Mouse (Mus musculus) monocyte, adult 2 months (primary cell): ENCODE measurements around the gene Hmx2.
A peak's percentile ranks its signal among the peaks of the same experiment; 100 is the strongest.

Experiments used
- DNase-seq, 2 experiments: peaks; one replicate each; pipeline ENCODE4 v3.0.0; 2022; ENCODE audit warnings: low spot score in 2 of 2, low read depth in 1 of 2

Gene Hmx2

DNA sequence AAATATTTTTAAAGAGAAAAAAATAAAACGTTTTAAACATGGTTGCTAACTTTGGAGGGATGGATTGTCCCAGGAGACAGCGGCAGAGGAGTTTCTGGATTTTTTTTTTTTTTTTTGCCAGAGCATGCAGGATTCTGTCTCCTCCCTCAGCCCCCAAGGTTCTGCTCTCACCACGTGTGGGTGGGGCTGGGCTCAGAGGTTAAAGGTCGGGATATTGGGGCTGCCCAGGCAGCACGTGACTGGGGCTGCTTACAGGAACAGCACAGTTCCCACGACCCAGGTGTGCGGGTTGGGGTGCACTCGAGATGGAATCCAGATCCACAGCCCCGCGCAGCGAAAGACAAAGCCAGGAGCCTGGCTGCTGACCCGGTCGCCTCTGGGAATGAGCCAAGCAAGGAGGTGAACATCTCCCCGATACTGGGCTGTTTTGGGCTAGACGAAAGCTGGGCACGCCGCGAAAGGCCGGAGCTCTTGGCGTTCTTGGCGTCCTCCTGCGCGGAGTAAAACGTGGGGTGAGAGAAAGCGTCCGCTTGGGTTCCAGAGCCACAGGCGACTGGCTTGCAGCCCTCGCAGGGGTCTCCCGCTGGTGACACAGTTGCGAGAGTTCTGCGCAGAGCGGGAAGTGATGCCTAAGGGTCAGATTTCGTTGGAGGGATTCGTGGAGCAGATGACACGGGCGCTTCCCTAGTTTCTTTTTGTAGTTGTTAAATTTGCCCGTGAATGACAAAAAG lies 8.1 kb downstream of the Hmx2 start:
- DNase-seq: no peak

DNA sequence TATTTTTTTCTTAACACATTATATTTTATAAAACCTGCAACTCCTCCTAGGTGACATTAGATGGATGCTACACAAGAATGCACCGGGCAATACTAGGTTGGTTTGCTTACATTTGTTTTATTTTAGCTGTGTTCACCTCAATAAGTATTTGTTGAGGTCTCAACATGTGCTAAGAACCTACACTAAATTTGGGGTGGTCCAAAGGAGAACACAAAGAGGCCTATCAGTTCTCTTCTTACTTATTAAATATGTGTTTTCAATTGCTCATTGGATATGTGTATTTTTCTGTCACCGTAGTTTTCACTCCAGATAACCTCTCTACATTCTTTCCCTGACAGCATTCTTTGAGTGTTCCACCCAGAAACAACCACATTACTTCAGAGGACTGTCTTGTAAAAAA lies 9.2 kb downstream of the Hmx2 start:
- no peak for DNase-seq

DNA sequence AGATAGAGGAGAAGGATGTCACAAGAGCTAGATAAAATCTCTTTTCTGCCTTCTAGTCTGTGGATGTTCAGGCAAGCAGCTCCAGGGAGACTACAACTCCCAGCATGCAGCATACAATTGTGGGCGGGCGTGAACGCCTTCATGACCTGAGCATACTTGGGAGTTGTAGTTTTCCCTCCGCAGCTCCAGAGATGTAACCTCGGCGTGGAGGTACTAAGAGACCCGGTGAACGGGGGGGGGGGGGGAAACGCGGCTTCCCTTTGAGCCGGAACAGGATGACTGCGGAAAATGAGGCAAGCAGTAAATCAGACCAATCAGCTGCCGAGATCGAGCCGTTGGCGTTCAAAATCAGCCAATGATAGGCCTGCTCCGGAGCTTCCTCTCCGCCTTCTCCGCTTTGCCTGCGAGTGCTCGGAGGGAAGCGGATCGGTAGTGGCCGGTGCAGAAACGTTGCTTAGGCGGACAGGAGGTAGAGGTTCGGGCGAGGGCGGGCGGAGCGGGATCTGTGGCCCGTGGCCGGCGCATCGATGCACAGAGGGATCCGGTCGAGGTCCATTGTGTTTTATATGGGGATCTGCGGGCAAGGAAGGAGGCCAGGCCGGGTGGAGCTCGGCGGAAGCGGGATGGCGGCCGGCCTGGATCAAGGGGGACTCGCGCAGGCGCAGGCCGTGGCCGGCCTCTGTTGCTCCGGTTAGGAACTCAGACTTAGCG lies 11.6 kb downstream of the Hmx2 start, which contains the start of gene Bub3:
Bub3 (plus strand) TSS at position 237 of the 711 bp plus-strand sequence.
- DNase-seq: peak; percentile 73 to 79

GRCm38 (mm10) chr7:131560697-131561042 lies 12.1 kb downstream of the Hmx2 start:
- no peak for DNase-seq

- no peak for DNase-seq
These were observed 26.7 kb downstream of the Hmx2 start for GRCm38 (mm10) chr7:131575246-131575645.

DNA sequence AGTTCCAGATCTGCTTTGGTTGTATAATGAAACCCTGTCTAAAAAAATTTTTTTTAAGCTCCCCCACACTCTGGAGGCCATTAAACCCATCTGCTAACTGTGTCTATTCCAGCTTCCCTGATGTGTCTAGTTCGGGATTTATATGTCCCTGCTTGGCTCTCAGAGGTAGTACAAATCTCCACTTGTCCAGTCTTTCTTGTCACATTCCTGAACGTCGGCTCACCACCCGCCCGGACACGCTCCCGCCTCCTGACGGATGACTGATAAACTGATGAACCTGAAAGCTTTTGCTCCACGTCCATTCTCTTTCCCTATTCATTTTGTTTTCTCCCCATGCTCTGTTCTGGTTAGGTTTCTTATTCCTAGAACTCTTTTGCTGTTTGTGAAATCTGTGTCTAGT lies 33.6 kb downstream of the Hmx2 start:
- no peak for DNase-seq

DNA sequence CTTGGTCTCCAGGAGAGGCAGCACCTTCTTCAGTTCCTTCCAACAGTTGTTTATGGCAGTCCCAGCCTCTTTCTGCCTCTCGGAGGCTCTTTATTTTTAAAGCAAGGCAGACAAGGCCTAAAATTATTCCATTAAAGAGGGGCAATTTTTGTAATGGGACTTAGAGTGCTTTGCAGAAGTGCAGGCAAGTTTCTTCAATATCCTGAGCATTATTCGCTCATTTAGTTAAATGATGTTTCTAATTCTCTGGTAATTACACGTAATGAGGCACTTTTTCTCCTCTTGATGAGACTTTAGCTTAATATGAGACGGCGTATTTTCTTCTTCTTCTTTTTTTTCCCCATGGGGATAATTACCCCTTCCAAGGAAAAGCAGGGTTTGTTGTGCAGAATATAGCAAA lies 37.0 kb downstream of the Hmx2 start:
- no peak for DNase-seq

DNA sequence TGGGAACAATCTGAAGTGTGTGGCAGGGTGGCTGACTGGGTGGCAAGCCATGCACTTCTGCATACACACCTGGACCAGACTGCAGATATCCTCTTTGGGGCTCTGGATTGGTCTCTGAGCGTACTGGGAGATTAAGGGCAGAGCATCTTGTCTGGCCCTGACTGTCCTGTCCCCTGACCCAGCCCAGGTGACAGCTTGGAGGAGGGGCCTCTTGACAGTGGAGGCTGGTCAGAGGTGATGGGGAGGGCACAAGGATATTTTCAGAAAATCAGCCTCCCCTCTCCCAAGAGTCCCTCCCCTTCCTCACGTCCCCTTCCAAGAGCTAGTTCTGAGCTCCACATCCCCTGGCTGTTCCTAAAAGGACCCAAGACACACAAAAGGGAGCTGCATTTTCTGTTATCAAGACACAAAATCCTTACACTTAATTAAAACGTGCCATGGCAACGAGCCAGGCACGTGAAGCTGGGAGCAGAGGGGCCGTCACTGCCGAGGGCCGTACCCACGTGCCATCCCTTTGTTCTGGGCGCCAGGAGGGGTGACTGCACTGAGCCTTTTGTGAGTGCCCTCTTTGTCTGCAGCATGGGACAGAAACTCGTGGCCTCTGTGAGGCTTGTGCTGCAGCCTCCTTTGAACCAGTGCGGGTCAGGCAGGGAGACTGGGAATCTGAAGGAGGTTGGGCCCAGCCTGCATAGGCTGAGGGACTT lies 49.4 kb downstream of the Hmx2 start:
- DNase-seq: no peak

- DNase-seq: no peak
These were observed 49.9 kb downstream of the Hmx2 start for GRCm38 (mm10) chr7:131598483-131598824.

- no peak for DNase-seq
These were observed 53.5 kb downstream of the Hmx2 start for GRCm38 (mm10) chr7:131602106-131602505.

DNA sequence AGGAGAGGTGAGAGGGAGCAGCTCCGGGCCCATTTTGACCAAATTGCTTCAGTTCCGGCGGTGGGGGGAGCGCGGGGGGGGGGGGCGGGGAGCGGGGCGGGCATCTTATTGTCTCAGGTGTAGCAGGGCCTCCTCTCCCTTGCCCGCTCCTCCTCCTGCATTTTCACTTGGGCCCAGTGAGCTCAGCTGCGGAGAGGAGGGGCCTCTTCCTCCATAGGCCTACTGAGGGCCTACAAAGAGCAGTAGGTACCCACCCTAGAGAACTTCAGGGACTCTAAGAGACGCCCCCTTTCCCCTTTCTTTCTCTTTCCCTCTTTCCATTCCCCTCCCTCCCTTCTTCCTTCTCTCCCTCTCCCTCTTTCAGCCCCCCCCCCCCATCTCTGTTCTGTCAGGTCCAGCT lies 54.6 kb downstream of the Hmx2 start:
- no peak for DNase-seq

GRCm38 (mm10) chr7:131604946-131605345 lies 56.4 kb downstream of the Hmx2 start:
- no peak for DNase-seq

DNA sequence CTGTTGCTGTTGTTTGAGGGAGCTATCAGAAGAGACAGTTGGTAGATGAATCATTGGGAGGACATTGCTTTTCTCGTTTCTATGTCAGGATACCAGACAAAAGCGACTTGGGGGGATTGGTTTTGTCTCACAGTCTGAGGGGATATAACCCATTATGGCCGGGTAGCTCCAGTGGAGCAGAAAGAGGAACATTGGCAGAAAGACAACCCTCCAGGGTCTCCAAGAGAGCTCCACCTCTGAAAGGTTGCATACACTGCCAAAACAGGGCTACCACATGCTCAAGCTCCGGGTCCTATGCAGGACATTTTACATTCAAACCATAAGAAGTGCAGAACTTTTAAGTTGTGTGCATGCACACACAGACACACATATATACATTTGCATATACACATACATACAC lies 56.9 kb downstream of the Hmx2 start:
- DNase-seq: no peak
